Mouse (Mus musculus): ENCODE results near the gene Ufc1. TPM values are rescaled to one million over a fixed set of nuclear protein-coding genes. Genes with fewer than 3 reads are reported as not detected.
A peak's percentile ranks its signal among the peaks of the same experiment; 100 is the strongest.
"Not testable (repeated sequence)": the region's sequence is repeated elsewhere in the genome, so short reads cannot be mapped to it uniquely, and the experiment has no call there.

The Ufc1 gene
- total RNA-seq, 2 experiments from 2014 or later, result 107 to 121 TPM

DNA sequence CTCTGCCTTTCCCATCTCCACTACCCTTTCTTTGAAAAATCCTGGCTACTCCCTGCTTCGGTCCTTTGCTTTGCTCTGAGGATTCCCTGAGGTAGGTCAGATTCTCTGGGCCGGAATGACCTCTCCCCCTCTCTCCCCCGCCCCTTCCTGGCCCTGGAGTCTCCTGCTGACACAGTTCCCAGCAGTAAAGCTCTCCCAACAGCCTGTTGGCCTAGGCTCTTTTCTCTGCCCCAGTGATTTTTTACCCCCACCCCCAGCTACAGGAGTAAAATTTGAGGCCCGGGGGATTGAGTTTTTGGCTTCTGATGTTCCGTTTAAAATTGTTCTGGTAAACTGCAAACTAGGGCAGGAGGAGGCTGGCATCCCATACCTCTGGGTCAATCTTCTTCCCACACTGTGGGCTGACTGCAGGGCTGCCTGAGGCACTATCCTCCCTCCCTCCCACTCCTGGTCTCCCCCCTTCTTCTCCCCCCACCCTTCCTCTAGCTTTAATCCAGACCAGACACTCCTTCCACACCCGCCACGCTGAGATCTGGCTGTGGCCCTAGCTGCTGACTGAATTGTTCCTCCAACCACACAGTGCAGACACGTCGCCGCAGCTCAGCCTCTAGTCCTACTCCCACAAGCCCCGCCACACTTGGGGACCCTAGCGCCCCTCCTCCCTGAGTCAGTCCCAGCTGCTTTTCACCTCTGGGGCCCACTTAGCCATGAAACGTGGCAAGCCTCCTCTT is 43.1 kb downstream of the Ufc1 start:
- DNase-seq (ENCODE audit: low spot score in 2 of 2), result no peak
- intact Hi-C loops (cut with DNase I), result loop anchor here (10.0 kb wide), 1 partner anchor 137 kb away; the partner anchor contains the start of gene Cfap126

DNA sequence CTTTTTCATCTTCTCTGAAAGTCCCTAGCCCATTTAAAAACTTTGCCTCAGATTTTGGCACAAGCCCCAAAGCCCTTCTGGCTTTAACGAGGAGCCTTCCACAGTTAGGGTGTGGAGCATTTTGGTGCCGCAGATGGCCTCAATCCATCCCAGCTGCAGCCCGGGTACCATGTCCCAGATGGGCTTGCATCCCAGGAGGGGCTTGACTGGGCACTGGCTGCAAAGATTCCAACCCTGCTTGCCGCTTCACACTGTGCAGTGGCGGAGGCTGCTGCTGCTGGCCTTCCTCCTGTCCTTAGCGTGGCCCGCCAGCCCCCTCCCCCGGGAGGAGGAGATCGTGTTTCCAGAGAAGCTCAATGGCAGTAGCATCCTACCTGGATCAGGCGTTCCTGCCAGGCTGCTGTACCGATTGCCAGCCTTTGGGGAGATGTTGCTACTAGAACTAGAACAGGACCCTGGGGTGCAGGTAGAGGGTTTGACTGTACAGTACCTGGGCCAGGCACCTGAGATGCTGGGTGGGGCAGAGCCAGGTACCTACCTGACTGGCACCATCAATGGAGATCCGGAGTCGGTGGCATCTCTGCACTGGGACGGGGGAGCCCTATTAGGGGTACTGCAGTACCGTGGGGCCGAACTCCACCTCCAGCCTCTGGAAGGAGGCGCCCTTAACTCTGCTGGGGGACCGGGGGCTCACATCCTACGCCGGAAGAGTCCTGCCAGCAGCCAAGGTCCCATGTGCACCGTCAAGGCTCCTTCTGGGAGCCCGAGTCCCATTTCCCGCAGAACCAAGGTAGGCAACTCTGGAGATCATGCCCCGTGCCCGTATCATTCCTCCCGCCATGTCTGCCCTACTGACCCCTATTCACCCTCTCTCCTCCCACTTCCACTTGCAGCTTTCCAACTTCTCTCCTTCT is 43.9 kb downstream of the Ufc1 start, which contains the start of gene Ndufs2:
Ndufs2 (minus strand) TSS at position 709 of the 914 bp plus-strand sequence.
- intact Hi-C loops (cut with DNase I), result loop anchor here (10.0 kb wide), 1 partner anchor 136 kb away; the partner anchor contains the start of gene Cfap126
- no peak for DNase-seq (ENCODE audit: low spot score in 2 of 2)

DNA sequence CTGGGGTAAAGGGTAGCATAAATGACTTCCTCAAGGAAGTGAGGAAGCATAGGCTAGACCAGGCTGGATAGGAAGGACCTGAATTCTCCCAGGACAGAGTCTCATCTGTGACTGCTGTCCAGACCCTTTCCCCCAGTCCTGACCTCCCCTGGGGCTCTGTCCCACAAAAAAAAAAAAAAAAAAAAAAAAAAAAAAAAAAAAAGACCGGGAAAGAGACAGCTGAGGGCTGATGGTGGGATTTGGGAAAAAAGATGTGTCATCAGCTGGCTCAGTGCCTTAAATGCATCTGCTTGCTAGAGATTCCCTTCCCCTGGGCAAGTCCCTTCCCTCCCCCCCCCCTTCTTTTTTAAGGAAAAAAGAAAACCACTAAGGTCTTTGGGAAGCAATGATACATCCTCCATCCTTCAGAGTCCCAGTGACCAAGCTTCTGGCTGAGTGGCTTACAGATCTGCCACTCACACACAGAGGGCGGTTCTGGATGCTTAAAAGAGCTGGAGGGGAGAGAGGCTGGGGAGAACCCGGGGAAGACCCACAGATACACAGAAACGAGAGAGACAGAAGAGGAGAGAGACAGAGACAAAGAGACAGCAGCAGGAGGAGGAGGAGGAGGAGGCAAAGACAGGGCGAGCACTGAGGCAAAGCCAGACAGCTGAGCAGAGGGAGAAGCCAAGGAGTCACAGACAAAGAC is 44.8 kb downstream of the Ufc1 start, which contains the start of gene Adamts4:
Adamts4 (plus strand) TSS at position 509 of the 688 bp plus-strand sequence.
- peak in 1 of 2 experiments; percentile 34 for DNase-seq (ENCODE audit: low spot score in 2 of 2)
- intact Hi-C loops (cut with DNase I), result loop anchor here (10.0 kb wide), 1 partner anchor 135 kb away; the partner anchor contains the start of gene Cfap126

DNA sequence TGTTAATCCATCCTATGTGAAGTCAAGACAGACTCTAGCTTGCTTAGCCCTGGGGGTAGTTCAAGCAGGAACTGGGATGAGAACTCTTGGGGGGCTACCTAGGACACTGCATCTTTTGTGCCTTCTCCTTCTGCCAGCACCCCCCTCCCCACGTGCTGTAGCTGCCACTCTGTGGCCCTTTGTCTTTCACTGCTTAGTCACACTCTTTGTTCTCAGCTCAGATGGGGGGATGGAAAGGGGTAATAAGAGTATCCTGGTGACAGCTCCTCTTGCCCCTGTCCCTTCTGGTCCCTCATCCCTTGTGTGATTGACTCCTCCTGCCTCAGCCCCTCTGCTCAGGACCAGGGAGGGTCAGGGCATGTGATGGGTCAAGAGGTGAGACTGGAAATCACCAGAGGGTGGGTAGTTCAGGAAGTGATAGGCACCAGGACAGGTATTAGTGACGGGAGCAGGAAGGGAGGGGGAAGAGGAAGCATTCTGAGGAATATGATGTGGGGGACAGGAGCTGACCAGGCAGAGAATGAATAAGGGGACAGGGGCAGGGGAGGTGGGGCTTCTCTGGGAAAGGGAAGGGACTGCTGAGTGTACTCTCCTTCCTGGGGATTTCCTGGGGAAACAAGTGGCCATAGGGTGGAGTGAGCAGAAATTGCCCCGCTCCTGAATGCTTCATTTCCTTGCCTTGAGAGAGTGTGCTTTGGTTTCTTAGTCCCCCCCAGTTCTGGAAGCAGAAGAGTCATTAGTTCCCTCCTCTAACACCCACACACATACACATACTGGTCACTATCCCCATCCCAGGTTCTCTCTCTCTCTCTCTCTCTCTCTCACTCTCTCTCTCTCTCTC is 46.2 kb downstream of the Ufc1 start:
- intact Hi-C loops (cut with DNase I), result no loop called here
- no peak for DNase-seq (ENCODE audit: low spot score in 2 of 2)

DNA sequence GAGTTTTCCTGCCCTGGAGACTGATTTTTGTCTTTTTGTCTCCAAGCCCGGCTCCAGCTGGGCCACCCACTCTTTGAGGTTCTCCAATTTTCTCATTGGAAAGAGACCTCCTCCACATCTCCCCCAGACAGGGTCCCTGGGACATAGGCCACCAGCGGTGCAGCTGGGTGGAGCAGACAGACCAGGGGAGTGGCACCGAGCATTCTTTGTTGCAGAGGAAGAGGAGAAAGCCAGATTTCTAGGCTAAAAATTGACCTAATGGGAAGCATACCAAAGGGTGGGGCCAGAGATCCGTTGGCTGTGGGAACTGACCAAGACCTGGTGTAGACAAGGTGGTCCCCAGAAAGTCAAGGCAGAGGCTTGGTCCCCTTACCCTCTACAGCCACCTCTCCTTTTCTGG is 46.9 kb downstream of the Ufc1 start:
- intact Hi-C loops (cut with DNase I), result no loop called here
- no peak for DNase-seq (ENCODE audit: low spot score in 2 of 2)

DNA sequence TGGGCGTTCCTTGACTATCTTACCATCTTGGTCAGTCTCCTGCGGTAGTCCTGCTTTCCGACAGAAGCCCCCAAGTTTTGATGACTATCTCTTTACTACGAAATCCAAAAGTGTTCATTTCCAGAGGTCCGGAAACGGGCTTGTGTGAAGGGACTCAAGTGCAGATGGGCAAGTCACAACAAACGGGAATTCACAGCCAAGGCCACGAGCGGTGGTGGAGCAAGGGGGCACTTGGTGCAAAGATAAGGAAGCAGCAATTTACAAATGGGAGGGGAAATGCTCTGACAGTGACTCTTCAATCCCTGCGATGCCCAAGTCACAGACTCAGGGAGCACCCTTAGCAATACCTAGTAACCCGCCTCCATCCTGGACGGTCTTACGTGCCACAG is 47.4 kb downstream of the Ufc1 start:
- no peak for DNase-seq (ENCODE audit: low spot score in 2 of 2)
- intact Hi-C loops (cut with DNase I), result no loop called here

DNA sequence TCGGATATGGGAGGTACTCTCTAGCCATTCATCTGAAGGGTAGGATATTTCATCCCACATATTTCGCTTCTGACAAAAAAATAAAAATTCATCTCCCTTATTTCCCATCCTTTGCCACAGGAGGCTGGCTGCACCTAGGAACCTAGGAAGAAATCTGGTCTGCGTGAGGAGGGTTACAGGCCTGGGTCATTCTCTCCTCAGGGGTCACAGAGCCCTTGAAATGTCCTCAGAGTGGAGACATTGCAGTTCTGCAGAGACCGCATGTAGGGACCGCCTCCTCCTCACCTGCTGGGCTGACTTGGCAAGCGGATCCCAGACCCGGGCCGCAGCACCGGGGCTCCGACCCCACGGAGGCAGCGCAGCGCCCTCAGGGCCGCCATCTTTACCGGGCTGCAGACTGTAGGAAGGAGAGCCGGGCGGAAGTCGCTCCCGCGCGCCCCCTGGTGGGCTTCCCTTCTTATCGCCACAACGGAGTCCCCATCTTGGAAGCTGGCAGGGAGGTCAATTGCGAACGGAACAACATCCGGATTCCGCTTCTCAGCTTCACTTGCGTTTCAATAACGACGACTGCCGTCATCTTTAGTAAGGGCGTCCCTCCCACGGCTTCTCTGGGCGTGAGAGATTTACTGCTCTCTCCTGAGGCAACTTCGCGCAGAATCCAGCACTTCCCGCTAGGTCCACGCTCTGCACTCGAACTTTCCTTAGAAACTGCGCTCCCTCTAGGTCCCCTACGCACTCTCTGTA is 47.9 kb downstream of the Ufc1 start:
- DNase-seq (ENCODE audit: low spot score in 2 of 2), result peak; percentile 97 to 98
- intact Hi-C loops (cut with DNase I), result no loop called here

DNA sequence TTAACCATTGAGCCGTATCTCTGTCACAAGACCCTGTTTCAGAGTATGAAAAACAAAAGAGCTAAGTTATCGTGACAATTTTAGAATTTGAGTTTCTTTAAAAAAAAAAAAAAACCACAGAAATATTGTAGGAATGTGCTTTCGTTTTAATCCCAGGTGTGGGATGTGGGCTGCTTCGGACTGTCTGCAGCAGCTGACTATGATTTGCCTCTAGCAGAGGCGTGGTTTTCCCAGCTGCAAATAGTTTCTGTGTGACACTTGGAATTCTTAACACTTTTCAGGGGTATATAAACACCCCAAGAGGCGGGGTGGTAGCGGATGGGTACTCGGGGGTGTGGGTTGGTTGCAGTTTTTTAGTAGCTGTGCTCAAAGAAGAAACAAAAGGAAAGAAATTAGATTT is 49.5 kb downstream of the Ufc1 start:
- DNase-seq (ENCODE audit: low spot score in 2 of 2), result no peak
- intact Hi-C loops (cut with DNase I), result no loop called here

DNA sequence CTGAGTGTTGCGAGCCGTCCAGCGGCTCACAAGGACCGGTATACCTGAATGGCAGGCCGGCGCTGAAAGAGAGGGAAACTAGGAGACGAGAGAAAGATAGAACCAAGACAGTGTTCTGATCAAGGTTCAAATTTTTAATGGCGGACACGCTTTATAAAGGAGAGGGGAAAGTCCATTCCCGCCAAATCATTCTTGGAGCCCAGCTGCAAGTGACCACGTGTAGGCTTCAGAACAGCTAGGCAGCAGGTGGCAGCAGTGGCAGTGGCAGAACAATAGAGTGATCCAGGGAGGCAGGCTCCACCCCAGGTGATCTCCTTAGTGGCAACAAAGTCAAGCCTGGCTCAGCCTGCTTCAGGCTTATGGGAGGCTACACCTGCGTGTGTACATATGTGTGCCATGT is 52.9 kb downstream of the Ufc1 start:
- intact Hi-C loops (cut with DNase I); DNase-seq (ENCODE audit: low spot score in 2 of 2): not testable (repeated sequence)

DNA sequence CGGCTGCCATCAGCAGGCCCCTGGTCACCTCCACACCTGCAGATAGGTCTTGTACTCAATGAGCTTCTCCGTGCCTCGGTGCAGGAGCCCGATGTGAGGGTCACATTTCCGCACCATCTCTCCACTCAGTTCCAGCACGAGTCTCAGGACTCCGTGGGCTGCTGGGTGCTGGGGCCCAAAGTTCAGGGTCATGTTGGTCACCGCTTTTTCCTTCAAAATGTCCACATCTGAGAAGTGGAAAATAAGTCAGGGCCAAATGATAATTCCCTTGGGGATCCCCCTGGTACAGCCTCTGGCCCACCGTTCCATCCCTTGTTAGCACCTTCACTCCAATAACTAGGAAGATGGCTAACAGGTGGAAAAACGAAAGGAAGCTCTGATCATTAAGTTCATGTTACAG is 53.9 kb downstream of the Ufc1 start:
- no peak for DNase-seq (ENCODE audit: low spot score in 2 of 2)
- intact Hi-C loops (cut with DNase I), result no loop called here

DNA sequence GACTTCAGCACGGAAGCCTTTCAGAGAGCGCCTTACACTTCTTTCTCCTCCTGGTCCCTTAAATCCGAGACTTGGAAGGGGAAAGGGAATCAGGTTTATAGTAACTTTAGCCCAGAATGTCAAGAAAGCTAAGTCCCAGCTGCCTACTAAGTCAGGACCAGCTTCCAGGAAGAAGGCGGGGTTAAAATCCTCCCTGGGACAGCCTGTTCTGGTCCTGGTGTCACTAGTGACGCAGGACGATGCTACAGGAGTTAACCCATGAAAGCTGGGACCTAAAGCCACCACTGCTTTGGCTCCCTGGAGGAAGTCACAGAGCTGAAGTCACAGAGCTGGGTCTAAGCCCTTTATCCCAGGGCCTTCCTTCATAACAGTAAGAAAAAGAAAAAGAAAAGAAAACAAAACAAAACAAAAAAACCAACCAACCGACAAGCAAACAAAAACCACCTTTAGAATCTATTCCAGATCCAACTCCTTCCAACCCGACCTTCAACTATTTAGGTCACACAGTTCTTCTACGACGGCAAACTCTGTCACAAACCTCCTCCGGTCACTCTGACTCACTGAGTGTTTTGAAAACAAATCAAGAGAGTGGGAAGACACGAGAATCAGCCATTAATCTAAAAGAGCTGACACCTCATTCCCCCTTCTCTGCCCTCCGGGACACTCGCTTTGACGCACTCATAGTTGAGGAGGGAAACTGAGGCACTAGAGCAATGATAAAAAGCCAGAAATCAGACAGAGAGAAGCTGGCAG is 54.7 kb downstream of the Ufc1 start:
- DNase-seq (ENCODE audit: low spot score in 2 of 2), result no peak
- intact Hi-C loops (cut with DNase I), result no loop called here

Other genes with a start within 250 kb of the Ufc1 start
- 10 to 100 TPM in 1 of 2 experiments, 1 to 10 TPM in 1; 9.0 to 13.6 TPM for gene Fcgr3, start 230.1 kb downstream of the Ufc1 start, total RNA-seq (2021)
- gene Cfap126, start 181.1 kb downstream of the Ufc1 start, total RNA-seq (2021), result 1 to 10 TPM in 1 of 2 experiments, not detected in 1; 1.1 TPM
- 100 to 1,000 TPM; 200 to 204 TPM for gene Sdhc, start 144.4 kb downstream of the Ufc1 start, total RNA-seq (2021)
- gene Mpz, start 144.3 kb downstream of the Ufc1 start, total RNA-seq (2021), result not detected
- gene Pcp4l1, start 98.8 kb downstream of the Ufc1 start, total RNA-seq (2021), result 100 to 1,000 TPM in 1 of 2 experiments, 10 to 100 TPM in 1; 95.1 to 123 TPM
- gene Nr1i3, start 81.1 kb downstream of the Ufc1 start, total RNA-seq (2021), result under 1 TPM in 1 of 2 experiments, not detected in 1; 0.17 TPM
- 10 to 100 TPM; 81.7 to 86.7 TPM for gene Tomm40l, start 72.5 kb downstream of the Ufc1 start, total RNA-seq (2021)
- 1 to 10 TPM; 1.8 to 2.3 TPM for gene Apoa2, start 70.0 kb downstream of the Ufc1 start, total RNA-seq (2021)
- gene Fcer1g, start 60.7 kb downstream of the Ufc1 start, total RNA-seq (2021), result 10 to 100 TPM; 13.5 to 13.8 TPM
- gene Adamts4, start 44.6 kb downstream of the Ufc1 start, total RNA-seq (2021), result 10 to 100 TPM; 11.1 to 16.4 TPM
- 100 to 1,000 TPM; 252 to 309 TPM for gene Ndufs2, start 43.6 kb downstream of the Ufc1 start, total RNA-seq (2021)
- 10 to 100 TPM; 63.6 to 64.6 TPM for gene B4galt3, start 24.7 kb downstream of the Ufc1 start, total RNA-seq (2021)
- 10 to 100 TPM; 21.7 to 26.6 TPM for gene Ppox, start 13.8 kb downstream of the Ufc1 start, total RNA-seq (2021)
- gene Usp21, start 7.0 kb downstream of the Ufc1 start, total RNA-seq (2021), result 10 to 100 TPM; 50.9 to 65.6 TPM
- 10 to 100 TPM; 36.9 to 41.3 TPM for gene Dedd, start 34.1 kb upstream of the Ufc1 start, total RNA-seq (2021)
- gene Nit1, start 50.6 kb upstream of the Ufc1 start, total RNA-seq (2021), result 10 to 100 TPM; 39.6 to 48.0 TPM
- 100 to 1,000 TPM; 161 to 185 TPM for gene Pfdn2, start 50.6 kb upstream of the Ufc1 start, total RNA-seq (2021)
- gene Klhdc9, start 65.8 kb upstream of the Ufc1 start, total RNA-seq (2021), result 10 to 100 TPM in 1 of 2 experiments, 1 to 10 TPM in 1; 7.9 to 10.9 TPM
- 1 to 10 TPM; 2.3 to 3.9 TPM for gene Nectin4, start 75.1 kb upstream of the Ufc1 start, total RNA-seq (2021)
- gene Arhgap30, start 93.9 kb upstream of the Ufc1 start, total RNA-seq (2021), result 1 to 10 TPM; 1.7 to 1.8 TPM
- 100 to 1,000 TPM; 107 to 113 TPM for gene Usf1, start 116.3 kb upstream of the Ufc1 start, total RNA-seq (2021)
- 1 to 10 TPM; 1.1 to 1.9 TPM for gene Tstd1, start 123.8 kb upstream of the Ufc1 start, total RNA-seq (2021)
- 1 to 10 TPM; 4.9 to 5.3 TPM for gene F11r, start 142.5 kb upstream of the Ufc1 start, total RNA-seq (2021)
- gene Alyref2, start 208.5 kb upstream of the Ufc1 start, total RNA-seq (2021), result 1 to 10 TPM; 4.2 to 5.9 TPM
- gene Itln1, start 240.3 kb upstream of the Ufc1 start, total RNA-seq (2021), result not detected